Mouse (Mus musculus): ENCODE data around the gene Unk.

- no peak for TF ChIP-seq POLR2A (IDR thresholded peaks at IDR 0.05; ENCODE audit: control insufficient read depth in 1 of 2, insufficient read depth in 1 of 2, low read depth in 1 of 2, low read length in 2 of 2, poor library complexity in 1 of 2)
- TF ChIP-seq TAL1 (IDR thresholded peaks at IDR 0.05; ENCODE audit: low read length) = no peak
- no peak for TF ChIP-seq GABPA (IDR thresholded peaks at IDR 0.05; ENCODE audit: low read depth, low read length)
- TF ChIP-seq CTCF (IDR thresholded peaks at IDR 0.05 in 2 of 3, conservative IDR thresholded peaks at IDR 0.05 in 1 of 3; ENCODE audit: control insufficient read depth in 1 of 3, insufficient read depth in 1 of 3, low read depth in 2 of 3, low read length in 3 of 3, poor library complexity in 1 of 3, severe bottlenecking in 1 of 3) = peak in 2 of 3 experiments; percentile 37 to 46; a peak in 4 of 6 replicates
- no peak for TF ChIP-seq ELF1 (IDR thresholded peaks at IDR 0.05; ENCODE audit: low read depth, low read length)
- no peak for TF ChIP-seq CHD1 (IDR thresholded peaks at IDR 0.05; ENCODE audit: low read depth, low read length)
- no peak for TF ChIP-seq MAX (IDR thresholded peaks at IDR 0.05; ENCODE audit: low read length)
- TF ChIP-seq CHD2 (IDR thresholded peaks at IDR 0.05; ENCODE audit: low read length) = no peak
- no peak for TF ChIP-seq GATA1 (IDR thresholded peaks at IDR 0.05; ENCODE audit: low read depth, low read length)
- no peak for TF ChIP-seq MEF2A (IDR thresholded peaks at IDR 0.05; ENCODE audit: extremely low read depth, insufficient replicate concordance, low read depth, low read length, poor library complexity, severe bottlenecking)
- TF ChIP-seq RAD21 (IDR thresholded peaks at IDR 0.05; ENCODE audit: low read depth, low read length) = peak; percentile 19
- TF ChIP-seq EP300 (IDR thresholded peaks at IDR 0.05; ENCODE audit: low read depth in 1 of 2, low read length in 2 of 2) = no peak
- TF ChIP-seq MYB (IDR thresholded peaks at IDR 0.05; ENCODE audit: low read depth, low read length) = no peak
- TF ChIP-seq ZC3H11A (IDR thresholded peaks at IDR 0.05; ENCODE audit: low read depth, low read length) = no peak; the same call in 1 of the 2 replicates
Measured at GRCm38 (mm10) chr11:116041833-116042232, 11.7 kb downstream of the Unk start.

Measured in MEL (cell line).